Mouse (Mus musculus): ENCODE data around the gene Slx4ip. TPM values are rescaled to one million over a fixed set of nuclear protein-coding genes. Genes with fewer than 3 reads are reported as not detected.

The Slx4ip gene
- polyA plus RNA-seq, 1 experiment from 2014 or later = 13.2 TPM

DNA sequence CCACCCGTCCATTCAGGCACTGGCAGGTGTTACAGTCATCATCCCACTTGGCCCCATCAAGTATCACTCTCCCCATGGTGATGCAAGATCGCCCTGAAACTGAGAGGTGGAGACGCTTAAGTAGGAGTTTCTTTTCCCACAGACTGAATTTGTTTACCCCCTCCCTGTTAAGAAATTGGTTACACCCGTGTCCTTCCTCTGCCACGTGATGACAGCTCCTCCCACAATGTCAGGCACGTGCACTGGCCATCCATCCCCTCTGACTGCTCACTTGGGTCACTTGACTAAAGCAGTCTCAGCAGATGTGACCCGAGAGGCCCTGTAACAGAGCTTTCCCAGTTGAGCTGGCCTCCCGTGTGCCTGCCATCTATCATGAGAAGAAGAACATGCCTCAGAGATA lies 194.2 kb downstream of the Slx4ip start:
- peaks cover 2% of the 10 kb centered on the region; the same call in 1 of the 2 replicates for H3K4me1 ChIP-seq (ENCODE audit: control insufficient read depth, insufficient read depth, low read length)
- WGBS = 82% methylated on average over 8 of the region's 8 CpGs
- H3K27me3 ChIP-seq (ENCODE audit: control insufficient read depth, insufficient read depth, low read length) = no peaks in the 10 kb centered on the region

DNA sequence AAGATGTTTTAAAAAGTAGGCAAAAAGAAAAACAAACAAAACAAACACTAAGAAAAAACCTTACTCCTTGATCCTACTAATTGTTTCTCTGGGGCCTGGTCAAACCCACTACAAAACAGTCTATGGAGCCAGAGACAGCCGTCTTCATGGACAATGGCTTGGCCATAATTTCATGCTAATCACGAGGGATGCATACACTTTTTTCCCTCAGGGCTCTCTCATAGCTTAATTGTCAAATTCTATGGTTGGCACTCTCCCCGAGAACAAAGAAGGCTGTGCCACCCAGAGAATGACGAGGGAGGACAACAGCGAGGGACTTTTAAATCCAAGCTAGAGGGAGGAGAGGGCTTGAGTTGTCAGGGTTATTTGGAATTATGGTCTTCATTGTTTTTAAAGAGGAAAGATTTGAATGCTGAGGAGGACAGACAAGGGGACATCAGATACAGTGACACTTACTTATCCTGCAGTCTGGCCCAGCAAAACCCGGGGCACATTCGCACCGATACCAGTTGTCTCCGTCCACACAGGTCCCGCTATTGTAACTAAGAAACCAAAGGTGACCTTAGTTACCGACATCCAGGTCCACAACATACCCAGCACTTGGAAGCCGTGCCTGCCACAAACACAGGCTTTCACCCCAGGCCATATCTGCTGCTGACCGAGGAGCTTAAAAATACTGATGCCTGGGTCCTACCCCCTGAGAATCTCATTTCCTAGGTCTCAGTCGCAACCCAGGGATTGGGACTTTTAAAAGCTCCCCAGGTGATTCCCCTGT lies 195.8 kb downstream of the Slx4ip start:
- H3K27ac ChIP-seq (ENCODE audit: low read depth, low read length) = no peak overlapping the region
- ATAC-seq (ENCODE audit: low read depth) = no peak

More for the DNA sequence above, 194.2 kb downstream of the Slx4ip start:
- Histone ChIP-seq H3K9me3 (ENCODE audit: control insufficient read depth, low read length) (no peaks in the 10 kb centered on the region), H3K4me2 (ENCODE audit: low read depth, low read length) (no peak overlapping the region), H3K27ac (ENCODE audit: low read depth, low read length) (no peak overlapping the region), H3K4me3 (ENCODE audit: low read depth, low read length) (no peak overlapping the region), H3K36me3 (ENCODE audit: control insufficient read depth, insufficient read depth, low read length) (peaks cover 12% of the 10 kb centered on the region), H3K9ac (replicated peaks; ENCODE audit: low read depth, low read length) (no peak overlapping the region)
- ATAC-seq (ENCODE audit: low read depth) = no peak

DNA sequence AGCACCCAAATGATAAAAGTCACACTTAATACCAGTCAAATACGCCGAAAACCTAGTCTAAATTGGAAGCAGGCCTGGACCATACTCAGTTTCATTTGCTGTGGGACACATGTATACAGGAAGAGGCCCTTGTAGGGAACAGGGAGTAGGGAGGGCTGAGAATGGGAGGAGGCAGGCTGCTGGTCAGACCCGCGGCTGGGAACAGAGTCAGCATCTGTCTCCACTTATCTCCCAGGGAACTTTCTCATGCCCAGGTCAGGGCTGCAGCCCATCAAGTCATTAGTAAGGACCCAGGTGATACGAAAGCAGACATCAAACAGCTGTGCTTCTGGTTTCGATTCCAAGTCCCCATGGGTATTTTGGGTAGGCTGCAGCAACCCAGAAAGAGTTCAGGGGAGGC lies 196.7 kb downstream of the Slx4ip start:
- no peaks in the 10 kb centered on the region for H3K9me3 ChIP-seq (ENCODE audit: control insufficient read depth, low read length)
- no peak overlapping the region for H3K9ac ChIP-seq (replicated peaks; ENCODE audit: low read depth, low read length)
- H3K27me3 ChIP-seq (ENCODE audit: control insufficient read depth, insufficient read depth, low read length) = no peaks in the 10 kb centered on the region
- 63% methylated on average over 6 of the region's 6 CpGs for WGBS
- no peak overlapping the region for H3K4me2 ChIP-seq (ENCODE audit: low read depth, low read length)
- H3K36me3 ChIP-seq (ENCODE audit: control insufficient read depth, insufficient read depth, low read length) = peaks cover 12% of the 10 kb centered on the region
- no peak overlapping the region for H3K4me3 ChIP-seq (ENCODE audit: low read depth, low read length)
- ATAC-seq (ENCODE audit: low read depth) = no peak
- H3K4me1 ChIP-seq (ENCODE audit: control insufficient read depth, insufficient read depth, low read length) = peaks cover 4% of the 10 kb centered on the region; the same call in 1 of the 2 replicates
- H3K27ac ChIP-seq (ENCODE audit: low read depth, low read length) = no peak overlapping the region

More for the DNA sequence above, 195.8 kb downstream of the Slx4ip start:
- Histone ChIP-seq H3K4me3 (ENCODE audit: low read depth, low read length) (no peak overlapping the region), H3K4me1 (ENCODE audit: control insufficient read depth, insufficient read depth, low read length) (peaks cover under 1% of the 10 kb centered on the region; the same call in 1 of the 2 replicates), H3K36me3 (ENCODE audit: control insufficient read depth, insufficient read depth, low read length) (peaks cover 12% of the 10 kb centered on the region), H3K4me2 (ENCODE audit: low read depth, low read length) (no peak overlapping the region), H3K9me3 (ENCODE audit: control insufficient read depth, low read length) (no peaks in the 10 kb centered on the region), H3K9ac (replicated peaks; ENCODE audit: low read depth, low read length) (no peak overlapping the region), H3K27me3 (ENCODE audit: control insufficient read depth, insufficient read depth, low read length) (no peaks in the 10 kb centered on the region)
- WGBS = 51% methylated on average over 14 of the region's 14 CpGs

DNA sequence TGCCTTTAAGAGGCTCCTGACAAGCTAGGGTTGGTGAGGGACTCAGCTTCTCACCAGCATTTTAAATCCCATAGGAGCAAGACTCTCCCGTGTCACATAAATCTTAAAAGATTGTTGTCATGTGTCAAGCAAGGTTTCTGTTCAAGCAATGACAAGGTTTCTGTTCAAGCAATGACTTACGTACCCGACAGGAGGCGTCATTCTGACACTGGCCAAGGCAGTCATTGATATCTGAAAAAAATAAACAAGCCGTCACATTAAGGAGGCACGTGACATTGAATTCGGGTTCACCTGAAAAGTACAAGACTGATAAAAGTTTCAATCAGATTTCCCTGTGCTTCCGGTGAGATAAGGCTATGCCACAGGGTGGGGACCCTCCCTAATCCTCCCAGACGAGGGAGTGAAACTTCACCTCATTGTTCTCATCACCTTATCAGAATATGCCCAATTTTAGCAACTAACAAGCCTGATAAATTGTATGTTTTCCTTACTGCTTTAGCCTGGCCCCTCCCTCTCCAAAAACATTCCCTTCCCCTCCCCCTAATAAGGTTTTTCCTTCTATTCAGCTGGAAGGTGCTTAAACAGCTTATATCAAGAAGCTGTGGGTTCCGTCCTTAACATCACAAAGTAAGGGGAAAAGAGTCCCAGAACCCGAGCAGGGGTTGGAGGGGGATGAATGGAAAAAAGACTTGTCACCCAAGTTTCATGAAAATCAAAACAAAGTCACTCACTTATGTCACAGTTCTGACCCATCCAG lies 200.9 kb downstream of the Slx4ip start:
- no peak for ATAC-seq (ENCODE audit: low read depth)
- Histone ChIP-seq H3K36me3 (ENCODE audit: control insufficient read depth, insufficient read depth, low read length) (peaks cover 7% of the 10 kb centered on the region), H3K27ac (ENCODE audit: low read depth, low read length) (no peak overlapping the region), H3K9me3 (ENCODE audit: control insufficient read depth, low read length) (no peaks in the 10 kb centered on the region), H3K4me3 (ENCODE audit: low read depth, low read length) (no peak overlapping the region), H3K27me3 (ENCODE audit: control insufficient read depth, insufficient read depth, low read length) (no peaks in the 10 kb centered on the region), H3K9ac (replicated peaks; ENCODE audit: low read depth, low read length) (no peak overlapping the region), H3K4me2 (ENCODE audit: low read depth, low read length) (no peak overlapping the region), H3K4me1 (ENCODE audit: control insufficient read depth, insufficient read depth, low read length) (peaks cover 4% of the 10 kb centered on the region; the same call in 1 of the 2 replicates)
- 59% methylated on average over 11 of the region's 11 CpGs for WGBS

DNA sequence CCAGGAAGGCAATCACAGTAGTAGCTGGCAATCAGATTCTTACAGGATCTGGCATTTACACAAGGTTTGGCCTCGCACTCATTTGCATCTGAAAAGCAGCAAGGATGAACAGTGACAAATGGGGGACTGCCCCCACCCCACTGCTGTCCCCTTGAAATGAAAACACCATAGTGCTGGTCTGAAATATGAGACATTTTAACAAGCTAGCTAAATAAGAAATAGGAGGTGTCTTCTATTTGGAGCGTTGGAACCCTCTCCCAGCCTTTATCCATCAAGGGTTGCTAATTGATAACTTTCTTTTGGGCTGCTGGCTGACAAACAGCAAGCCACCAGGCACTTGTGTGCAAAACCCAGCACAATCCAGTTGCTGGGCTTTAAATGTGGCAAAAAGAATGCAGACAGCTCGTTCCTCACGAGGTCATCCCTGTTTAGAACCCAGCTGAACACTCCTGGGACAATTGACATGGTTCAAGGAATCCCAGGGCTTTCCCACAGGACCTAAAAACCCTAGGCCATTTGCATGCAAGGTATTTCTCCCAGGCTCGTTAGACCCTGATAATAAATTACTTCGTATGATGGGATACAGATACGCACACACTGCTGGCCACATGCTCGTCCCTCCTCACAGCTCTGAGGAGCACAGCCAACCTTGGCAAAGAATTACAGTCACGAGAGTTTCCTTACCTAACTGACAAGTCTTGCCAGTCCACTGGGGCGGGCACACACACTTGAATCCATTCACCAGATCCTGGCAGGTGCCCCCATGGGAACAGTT lies 201.7 kb downstream of the Slx4ip start:
- H3K4me1 ChIP-seq (ENCODE audit: control insufficient read depth, insufficient read depth, low read length) = peaks cover 4% of the 10 kb centered on the region; the same call in 1 of the 2 replicates
- H3K36me3 ChIP-seq (ENCODE audit: control insufficient read depth, insufficient read depth, low read length) = peaks cover 7% of the 10 kb centered on the region; the same call in 1 of the 2 replicates
- ATAC-seq (ENCODE audit: low read depth) = peak; percentile 79

DNA sequence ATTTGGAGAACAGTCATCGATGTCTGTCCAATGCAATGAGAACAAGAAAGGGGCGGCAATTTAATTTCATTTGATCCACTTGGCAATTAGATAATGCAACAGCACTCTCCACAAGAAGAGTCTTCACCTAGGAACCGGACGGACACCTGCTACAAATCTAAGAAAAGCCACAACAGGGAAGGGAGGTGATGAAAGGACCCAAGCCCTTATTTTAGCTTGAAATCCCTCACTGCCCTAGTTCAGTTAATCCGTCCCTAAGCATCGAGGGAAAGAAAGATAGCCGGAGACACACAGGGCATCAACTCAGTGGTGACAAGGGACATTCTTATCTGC lies 202.2 kb downstream of the Slx4ip start:
- H3K9ac ChIP-seq (replicated peaks; ENCODE audit: low read depth, low read length) = no peak overlapping the region
- ATAC-seq (ENCODE audit: low read depth) = no peak
- no peak overlapping the region for H3K4me2 ChIP-seq (ENCODE audit: low read depth, low read length)
- WGBS = 41% methylated on average over 7 of the region's 7 CpGs
- H3K9me3 ChIP-seq (ENCODE audit: control insufficient read depth, low read length) = no peaks in the 10 kb centered on the region
- peaks cover 7% of the 10 kb centered on the region; the same call in 1 of the 2 replicates for H3K36me3 ChIP-seq (ENCODE audit: control insufficient read depth, insufficient read depth, low read length)
- H3K27ac ChIP-seq (ENCODE audit: low read depth, low read length) = no peak overlapping the region
- H3K27me3 ChIP-seq (ENCODE audit: control insufficient read depth, insufficient read depth, low read length) = no peaks in the 10 kb centered on the region
- no peak overlapping the region for H3K4me3 ChIP-seq (ENCODE audit: low read depth, low read length)
- H3K4me1 ChIP-seq (ENCODE audit: control insufficient read depth, insufficient read depth, low read length) = peaks cover 5% of the 10 kb centered on the region; the same call in 1 of the 2 replicates

More for the DNA sequence above, 201.7 kb downstream of the Slx4ip start:
- no peak overlapping the region for H3K27ac ChIP-seq (ENCODE audit: low read depth, low read length)
- no peaks in the 10 kb centered on the region for H3K9me3 ChIP-seq (ENCODE audit: control insufficient read depth, low read length)
- no peak overlapping the region for H3K9ac ChIP-seq (replicated peaks; ENCODE audit: low read depth, low read length)
- H3K4me2 ChIP-seq (ENCODE audit: low read depth, low read length) = no peak overlapping the region
- no peaks in the 10 kb centered on the region for H3K27me3 ChIP-seq (ENCODE audit: control insufficient read depth, insufficient read depth, low read length)
- 12% methylated on average over 10 of the region's 10 CpGs for WGBS
- H3K4me3 ChIP-seq (ENCODE audit: low read depth, low read length) = no peak overlapping the region

DNA sequence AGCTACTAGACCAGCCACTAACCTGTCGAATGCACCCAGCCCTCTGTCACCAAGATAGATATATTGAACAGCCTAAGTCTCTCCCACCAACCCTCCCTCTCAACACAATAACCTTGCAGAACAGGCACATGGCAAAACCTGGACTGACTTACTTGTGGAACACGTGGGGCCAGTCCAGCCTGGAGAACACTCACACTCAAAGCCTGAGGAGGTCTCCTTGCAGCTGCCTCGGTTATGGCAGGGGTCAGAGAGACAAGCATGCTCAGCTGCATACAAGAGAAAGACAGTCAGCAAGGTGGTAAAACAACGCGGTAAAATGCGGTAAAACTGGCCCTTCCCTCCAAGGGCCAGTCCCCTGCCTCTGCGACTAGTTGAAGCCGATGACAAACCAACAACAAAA lies 203.3 kb downstream of the Slx4ip start:
- H3K36me3 ChIP-seq (ENCODE audit: control insufficient read depth, insufficient read depth, low read length) = peaks cover 3% of the 10 kb centered on the region; the same call in 1 of the 2 replicates
- no peak overlapping the region for H3K4me2 ChIP-seq (ENCODE audit: low read depth, low read length)
- H3K4me3 ChIP-seq (ENCODE audit: low read depth, low read length) = no peak overlapping the region
- 50% methylated on average over 8 of the region's 8 CpGs for WGBS
- H3K27ac ChIP-seq (ENCODE audit: low read depth, low read length) = no peak overlapping the region
- H3K4me1 ChIP-seq (ENCODE audit: control insufficient read depth, insufficient read depth, low read length) = peaks cover 8% of the 10 kb centered on the region; the same call in 1 of the 2 replicates
- H3K9ac ChIP-seq (replicated peaks; ENCODE audit: low read depth, low read length) = no peak overlapping the region
- H3K9me3 ChIP-seq (ENCODE audit: control insufficient read depth, low read length) = no peaks in the 10 kb centered on the region
- ATAC-seq (ENCODE audit: low read depth) = no peak
- H3K27me3 ChIP-seq (ENCODE audit: control insufficient read depth, insufficient read depth, low read length) = no peaks in the 10 kb centered on the region

DNA sequence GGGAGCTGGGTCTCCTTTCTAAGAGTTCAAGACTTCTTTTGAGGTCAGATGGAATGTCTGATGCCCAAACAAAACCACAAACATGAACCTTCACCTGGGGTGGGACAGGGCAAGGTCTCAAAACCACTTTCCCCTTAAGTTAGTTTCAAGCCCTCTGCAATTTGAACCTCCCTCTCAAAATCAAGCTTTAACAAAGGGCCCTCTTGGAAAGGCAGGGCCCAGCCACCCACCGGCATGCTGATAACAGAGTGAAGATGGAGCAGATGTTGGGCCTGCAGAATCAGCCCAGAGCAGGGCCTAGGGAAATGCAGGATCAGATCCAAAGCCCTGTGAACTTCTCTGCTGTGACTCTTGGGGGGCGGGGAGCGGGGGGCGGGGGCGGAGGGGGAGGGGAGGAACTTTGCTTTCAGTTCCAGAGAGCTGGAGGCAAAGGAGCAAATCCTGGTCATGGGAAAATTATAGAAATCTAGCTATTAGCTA lies 206.0 kb downstream of the Slx4ip start:
- Histone ChIP-seq H3K36me3 (ENCODE audit: control insufficient read depth, insufficient read depth, low read length) (no peaks in the 10 kb centered on the region), H3K9ac (replicated peaks; ENCODE audit: low read depth, low read length) (no peak overlapping the region), H3K4me3 (ENCODE audit: low read depth, low read length) (no peak overlapping the region), H3K4me1 (ENCODE audit: control insufficient read depth, insufficient read depth, low read length) (peaks cover 5% of the 10 kb centered on the region; the same call in 1 of the 2 replicates), H3K27ac (ENCODE audit: low read depth, low read length) (no peak overlapping the region), H3K27me3 (ENCODE audit: control insufficient read depth, insufficient read depth, low read length) (no peaks in the 10 kb centered on the region), H3K4me2 (ENCODE audit: low read depth, low read length) (no peak overlapping the region), H3K9me3 (ENCODE audit: control insufficient read depth, low read length) (no peaks in the 10 kb centered on the region)
- 13% methylated on average over 3 of the region's 5 CpGs for WGBS
- ATAC-seq (ENCODE audit: low read depth) = no peak

Measured in neural tube, embryonic 14.5 days (tissue).